ENCODE assay signal across 8 mouse cellular contexts in the genomic region with DNA sequence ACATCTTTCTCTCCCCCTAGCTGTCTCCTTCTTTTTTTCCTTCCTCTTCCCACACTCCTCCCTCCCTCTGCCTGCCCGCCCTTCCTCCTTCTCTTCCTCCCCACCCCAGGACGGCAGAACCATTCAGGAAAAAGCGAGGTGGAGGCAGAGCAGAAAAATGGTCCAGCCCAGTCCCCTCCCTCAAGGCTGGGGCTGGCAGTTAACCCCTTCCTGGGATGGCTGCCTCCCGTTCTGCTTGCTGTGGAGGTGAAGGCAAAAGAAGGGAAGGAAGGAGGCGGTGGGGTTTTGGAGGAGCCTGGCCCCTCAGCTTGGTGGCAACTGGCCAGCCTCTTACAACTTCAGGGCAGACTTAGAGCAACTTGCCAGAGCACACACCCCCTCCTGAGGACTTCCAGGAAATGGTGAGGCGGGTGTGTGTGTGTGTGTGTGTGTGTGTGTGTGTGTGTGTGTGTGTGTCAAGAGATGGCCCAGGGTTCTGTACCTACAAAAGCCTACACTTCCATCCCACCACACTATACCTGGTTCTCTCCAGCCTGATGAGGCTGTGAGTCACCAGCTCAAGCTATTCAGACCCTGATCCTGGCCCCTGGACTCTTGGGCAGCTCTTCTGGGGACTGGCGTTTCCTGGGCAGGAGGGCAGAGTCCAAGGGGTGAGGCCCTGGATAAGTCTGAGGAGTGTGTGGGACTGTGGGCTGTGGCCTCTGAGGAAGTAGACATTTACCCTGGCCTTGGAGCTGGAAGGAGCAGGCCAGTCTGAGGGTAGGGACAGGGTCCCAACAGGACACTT. TPM values are rescaled to one million over a fixed set of nuclear protein-coding genes. Genes with fewer than 3 reads are reported as not detected.
A peak's percentile ranks its signal among the peaks of the same experiment; 100 is the strongest.
DNase-seq lines count a peak whose midpoint lies in the region; ATAC-seq and TF ChIP-seq lines count a peak whose summit lies in the region.

No protein-coding gene starts in this region.

- H3K36me3 ChIP-seq in forebrain, embryonic 11.5 days (ENCODE audit: control insufficient read depth, insufficient read depth, low read length), result no peaks in the 10 kb centered on the region; the same call in 1 of the 2 replicates
- H3K36me3 ChIP-seq in heart, postnatal 0 days (replicated peaks; ENCODE audit: control insufficient read depth, insufficient read depth, low read length), result peaks cover 18% of the 10 kb centered on the region
- H3K36me3 ChIP-seq in liver, embryonic 15.5 days (replicated peaks), result peaks cover 51% of the 10 kb centered on the region
- H3K36me3 ChIP-seq in neural tube, embryonic 13.5 days, result peaks cover 14% of the 10 kb centered on the region

- 6% methylated on average over 7 of the region's 7 CpGs for WGBS in forebrain, embryonic 11.5 days
- WGBS in heart, postnatal 0 days, result 21% methylated on average over 6 of the region's 7 CpGs
- WGBS in liver, embryonic 15.5 days (ENCODE audit: insufficient replicate concordance), result 4% methylated on average over 7 of the region's 7 CpGs
- 8% methylated on average over 6 of the region's 7 CpGs for WGBS in neural tube, embryonic 13.5 days

- no peak for TF ChIP-seq CTCF in heart, postnatal 0 days (IDR thresholded peaks at IDR 0.05; ENCODE audit: low read depth)

- peak overlapping the region; percentile 76 for H3K4me2 ChIP-seq in forebrain, embryonic 11.5 days (ENCODE audit: low read depth, low read length, severe bottlenecking)
- H3K4me2 ChIP-seq in heart, postnatal 0 days (ENCODE audit: low read depth, low read length), result peak overlapping the region; percentile 64
- H3K4me2 ChIP-seq in liver, embryonic 15.5 days, result peak overlapping the region; percentile 58
- peak overlapping the region; percentile 94 for H3K4me2 ChIP-seq in neural tube, embryonic 13.5 days

- no peaks in the 10 kb centered on the region for H3K9me3 ChIP-seq in forebrain, embryonic 11.5 days (ENCODE audit: control insufficient read depth, low read length)
- H3K9me3 ChIP-seq in heart, postnatal 0 days (replicated peaks; ENCODE audit: control insufficient read depth, low read length), result no peaks in the 10 kb centered on the region
- no peaks in the 10 kb centered on the region for H3K9me3 ChIP-seq in liver, embryonic 15.5 days (replicated peaks)
- H3K9me3 ChIP-seq in neural tube, embryonic 13.5 days, result no peaks in the 10 kb centered on the region

- peaks cover 15% of the 10 kb centered on the region for H3K27me3 ChIP-seq in forebrain, embryonic 11.5 days (ENCODE audit: control insufficient read depth, insufficient read depth, low read length)
- H3K27me3 ChIP-seq in heart, postnatal 0 days (ENCODE audit: control insufficient read depth, insufficient read depth, low read length), result no peaks in the 10 kb centered on the region
- peaks cover 66% of the 10 kb centered on the region for H3K27me3 ChIP-seq in liver, embryonic 15.5 days
- H3K27me3 ChIP-seq in neural tube, embryonic 13.5 days, result peaks cover 23% of the 10 kb centered on the region

- H3K4me1 ChIP-seq in forebrain, embryonic 11.5 days (replicated peaks; ENCODE audit: control insufficient read depth, insufficient read depth, low read length), result peaks cover 22% of the 10 kb centered on the region; the same call in 1 of the 2 replicates
- H3K4me1 ChIP-seq in heart, postnatal 0 days (ENCODE audit: control insufficient read depth, insufficient read depth), result peaks cover 22% of the 10 kb centered on the region
- peaks cover 69% of the 10 kb centered on the region for H3K4me1 ChIP-seq in liver, embryonic 15.5 days (replicated peaks)
- peaks cover 79% of the 10 kb centered on the region for H3K4me1 ChIP-seq in neural tube, embryonic 13.5 days (replicated peaks)

- DNase-seq in adrenal gland, postnatal 36 days, result peak; percentile 57 to 67
- DNase-seq in forebrain, embryonic 11.5 days (ENCODE audit: low spot score), result peak; percentile 74
- DNase-seq in heart, postnatal 0 days (ENCODE audit: low spot score), result peak; percentile 47
- DNase-seq in kidney, postnatal 25 days, result peak; percentile 70 to 93
- DNase-seq in spleen, postnatal 10 days (ENCODE audit: low spot score in 2 of 2), result no peak

- TF ChIP-seq EP300 in heart, postnatal 0 days (IDR thresholded peaks at IDR 0.05; ENCODE audit: low read depth), result no peak

- H3K9ac ChIP-seq in forebrain, embryonic 11.5 days (ENCODE audit: low read length), result peak overlapping the region; percentile 57
- H3K9ac ChIP-seq in heart, postnatal 0 days (replicated peaks; ENCODE audit: low read depth, low read length), result peak overlapping the region; percentile 35
- H3K9ac ChIP-seq in liver, embryonic 15.5 days, result no peak overlapping the region
- peak overlapping the region; percentile 89 for H3K9ac ChIP-seq in neural tube, embryonic 13.5 days

- 0 out of 2 replicates have a peak overlapping the region, but pooled peaks have one; percentile 31 for H3K27ac ChIP-seq in forebrain, embryonic 11.5 days (ENCODE audit: low read depth, low read length)
- H3K27ac ChIP-seq in heart, postnatal 0 days (ENCODE audit: low read depth), result 0 out of 2 replicates have a peak overlapping the region, but pooled peaks have one; percentile 22
- no peak overlapping the region for H3K27ac ChIP-seq in liver, embryonic 15.5 days (replicated peaks)
- H3K27ac ChIP-seq in neural tube, embryonic 13.5 days (replicated peaks), result peak overlapping the region; percentile 81

- peak overlapping the region; percentile 37 for H3K4me3 ChIP-seq in forebrain, embryonic 11.5 days (ENCODE audit: low read depth, low read length)
- H3K4me3 ChIP-seq in heart, postnatal 0 days (ENCODE audit: low read depth, low read length), result peak overlapping the region; percentile 35
- H3K4me3 ChIP-seq in liver, embryonic 15.5 days (replicated peaks), result peak overlapping the region; percentile 36
- H3K4me3 ChIP-seq in neural tube, embryonic 13.5 days, result peak overlapping the region; percentile 70

- peak; percentile 56 for ATAC-seq in CD4-positive, CD25-positive, alpha-beta regulatory T cell, adult 4 months
- peak; percentile 59 for ATAC-seq in forebrain, embryonic 11.5 days (replicated peaks; ENCODE audit: low FRiP score)
- peak; percentile 48 for ATAC-seq in heart, postnatal 0 days (ENCODE audit: insufficient read depth, low read depth)
- ATAC-seq in liver, embryonic 15.5 days (ENCODE audit: insufficient read depth), result no peak
- ATAC-seq in neural tube, embryonic 13.5 days (ENCODE audit: low read depth), result peak; percentile 83

RNA-seq across cellular contexts. Expression of a gene that starts 4.8 kb away (rescaled TPM):
- polyA plus RNA-seq in CD4-positive, CD25-positive, alpha-beta regulatory T cell, adult 4 months (2017; shearing (Covaris generic)), result 1 to 10 TPM in 1 of 2 experiments, under 1 TPM in 1; 0.92 to 1.1 TPM
- total RNA-seq in adrenal gland, postnatal 36 days (2021), result 10 to 100 TPM; 10.5 to 10.9 TPM
- polyA plus RNA-seq in forebrain, embryonic 11.5 days (2014; fragmentation: Nextera tagmentation; extraction: Ambion mirVana), result 19.1 and 19.9 TPM in 2 replicates
- total RNA-seq in heart, postnatal 0 days (2014; rRNA removed; ENCODE audit: low replicate concordance), result 43.4 and 59.1 TPM in 2 replicates
- 27.7 and 28.7 TPM in 2 replicates for polyA plus RNA-seq in heart, postnatal 0 days (2015; fragmentation: Nextera tagmentation; extraction: Ambion mirVana)
- polyA plus RNA-seq in liver, embryonic 15.5 days (2015; fragmentation: Nextera tagmentation; extraction: Ambion mirVana), result 11.0 and 12.9 TPM in 2 replicates
- polyA plus RNA-seq in neural tube, embryonic 13.5 days (2015; fragmentation: Nextera tagmentation; extraction: Ambion mirVana), result 80.2 and 103 TPM in 2 replicates

RNA-seq across cellular contexts. Expression of a gene that starts 14.1 kb away (rescaled TPM):
- polyA plus RNA-seq in CD4-positive, CD25-positive, alpha-beta regulatory T cell, adult 4 months (2017; shearing (Covaris generic)), result 100 to 1,000 TPM in 1 of 2 experiments, 10 to 100 TPM in 1; 87.2 to 106 TPM
- total RNA-seq in adrenal gland, postnatal 36 days (2021), result 10 to 100 TPM; 65.7 to 70.6 TPM
- polyA plus RNA-seq in forebrain, embryonic 11.5 days (2014; fragmentation: Nextera tagmentation; extraction: Ambion mirVana), result 156 and 173 TPM in 2 replicates
- total RNA-seq in heart, postnatal 0 days (2014; rRNA removed; ENCODE audit: low replicate concordance), result 96.3 and 112 TPM in 2 replicates
- 117 and 121 TPM in 2 replicates for polyA plus RNA-seq in heart, postnatal 0 days (2015; fragmentation: Nextera tagmentation; extraction: Ambion mirVana)
- polyA plus RNA-seq in liver, embryonic 15.5 days (2015; fragmentation: Nextera tagmentation; extraction: Ambion mirVana), result 70.5 and 74.1 TPM in 2 replicates
- polyA plus RNA-seq in neural tube, embryonic 13.5 days (2015; fragmentation: Nextera tagmentation; extraction: Ambion mirVana), result 116 and 125 TPM in 2 replicates

RNA-seq across cellular contexts. Expression of a gene that starts 33.1 kb away (rescaled TPM):
- polyA plus RNA-seq in CD4-positive, CD25-positive, alpha-beta regulatory T cell, adult 4 months (2017; shearing (Covaris generic)), result 100 to 1,000 TPM in 1 of 2 experiments, 10 to 100 TPM in 1; 79.2 to 108 TPM
- total RNA-seq in adrenal gland, postnatal 36 days (2021), result 100 to 1,000 TPM in 1 of 2 experiments, 10 to 100 TPM in 1; 70.2 to 106 TPM
- 144 and 152 TPM in 2 replicates for polyA plus RNA-seq in forebrain, embryonic 11.5 days (2014; fragmentation: Nextera tagmentation; extraction: Ambion mirVana)
- total RNA-seq in heart, postnatal 0 days (2014; rRNA removed; ENCODE audit: low replicate concordance), result 41.6 and 80.6 TPM in 2 replicates
- polyA plus RNA-seq in heart, postnatal 0 days (2015; fragmentation: Nextera tagmentation; extraction: Ambion mirVana), result 84.0 and 92.2 TPM in 2 replicates
- 46.6 and 48.2 TPM in 2 replicates for polyA plus RNA-seq in liver, embryonic 15.5 days (2015; fragmentation: Nextera tagmentation; extraction: Ambion mirVana)
- 178 and 204 TPM in 2 replicates for polyA plus RNA-seq in neural tube, embryonic 13.5 days (2015; fragmentation: Nextera tagmentation; extraction: Ambion mirVana)

RNA-seq across cellular contexts. Expression of a gene that starts 33.2 kb away (rescaled TPM):
- polyA plus RNA-seq in CD4-positive, CD25-positive, alpha-beta regulatory T cell, adult 4 months (2017; shearing (Covaris generic)), result 10 to 100 TPM; 45.6 to 67.5 TPM
- 100 to 1,000 TPM; 152 to 219 TPM for total RNA-seq in adrenal gland, postnatal 36 days (2021)
- 53.7 and 60.5 TPM in 2 replicates for polyA plus RNA-seq in forebrain, embryonic 11.5 days (2014; fragmentation: Nextera tagmentation; extraction: Ambion mirVana)
- total RNA-seq in heart, postnatal 0 days (2014; rRNA removed; ENCODE audit: low replicate concordance), result 620 and 677 TPM in 2 replicates
- 290 and 300 TPM in 2 replicates for polyA plus RNA-seq in heart, postnatal 0 days (2015; fragmentation: Nextera tagmentation; extraction: Ambion mirVana)
- polyA plus RNA-seq in liver, embryonic 15.5 days (2015; fragmentation: Nextera tagmentation; extraction: Ambion mirVana), result 50.8 and 55.0 TPM in 2 replicates
- polyA plus RNA-seq in neural tube, embryonic 13.5 days (2015; fragmentation: Nextera tagmentation; extraction: Ambion mirVana), result 57.7 and 64.4 TPM in 2 replicates

RNA-seq across cellular contexts. Expression of a gene that starts 46.6 kb away (rescaled TPM):
- polyA plus RNA-seq in CD4-positive, CD25-positive, alpha-beta regulatory T cell, adult 4 months (2017; shearing (Covaris generic)), result not detected
- total RNA-seq in adrenal gland, postnatal 36 days (2021), result 1 to 10 TPM; 7.6 to 8.6 TPM
- polyA plus RNA-seq in forebrain, embryonic 11.5 days (2014; fragmentation: Nextera tagmentation; extraction: Ambion mirVana), result 18.8 and 19.5 TPM in 2 replicates
- 12.4 and 24.7 TPM in 2 replicates for total RNA-seq in heart, postnatal 0 days (2014; rRNA removed; ENCODE audit: low replicate concordance)
- polyA plus RNA-seq in heart, postnatal 0 days (2015; fragmentation: Nextera tagmentation; extraction: Ambion mirVana), result 10.1 and 10.6 TPM in 2 replicates
- polyA plus RNA-seq in liver, embryonic 15.5 days (2015; fragmentation: Nextera tagmentation; extraction: Ambion mirVana), result 2.3 TPM in 2 replicates
- 8.1 and 10.1 TPM in 2 replicates for polyA plus RNA-seq in neural tube, embryonic 13.5 days (2015; fragmentation: Nextera tagmentation; extraction: Ambion mirVana)

Comparison
In these comparisons a context has a peak if more than half of its experiments do, and no peak if none do; other contexts are left out.
1. DNase-seq: peak in adrenal gland, postnatal 36 days (2 of 2), forebrain, embryonic 11.5 days (single experiment), heart, postnatal 0 days (single experiment) and kidney, postnatal 25 days (2 of 2); none in spleen, postnatal 10 days (0 of 2).
2. Peak in every context shown above with its lines, with median percentiles within 50 percentile points of each other: H3K4me2 ChIP-seq and H3K4me3 ChIP-seq.